Mouse (Mus musculus): ENCODE results near the gene Gtf3c6. TPM values are rescaled to one million over a fixed set of nuclear protein-coding genes. Genes with fewer than 3 reads are reported as not detected.
"Not testable (repeated sequence)": the region's sequence is repeated elsewhere in the genome, so short reads cannot be mapped to it uniquely, and the experiment has no call there.

Gtf3c6 gene
- total RNA-seq (2014; rRNA removed) (35.0 and 41.9 TPM in 2 replicates), polyA plus RNA-seq (2015; fragmentation: Nextera tagmentation; extraction: Ambion mirVana) (45.4 and 55.0 TPM in 2 replicates)

- H3K36me3 ChIP-seq (ENCODE audit: insufficient read depth), result peaks cover 15% of the 10 kb centered on the region
- H3K27ac ChIP-seq (ENCODE audit: low read depth, low read length), result peak within 1 kb of the TSS; percentile 94
- no peaks in the 10 kb centered on the region for H3K27me3 ChIP-seq (ENCODE audit: insufficient read depth, low read length)
- H3K9me3 ChIP-seq (ENCODE audit: low read length), result no peaks in the 10 kb centered on the region
- DNase-seq, result peak; percentile 98
- no peak for TF ChIP-seq CTCF (IDR thresholded peaks at IDR 0.05; ENCODE audit: low read depth)
- H3K4me3 ChIP-seq (ENCODE audit: low read depth, low read length), result peak within 1 kb of the TSS; percentile 64
- peak within 1 kb of the TSS; percentile 83 for H3K9ac ChIP-seq
- ATAC-seq, result peak; percentile 84
- peak within 1 kb of the TSS; percentile 56 for H3K4me2 ChIP-seq (ENCODE audit: low read depth)
- under 1% methylated on average over 43 of the region's 43 CpGs for WGBS
- 0 out of 2 replicates have a peak, but pooled peaks cover 4% of the 10 kb centered on the region for H3K4me1 ChIP-seq (ENCODE audit: insufficient read depth)
Measured at GRCm38 (mm10) chr10:40257414-40258255, at the start of gene Gtf3c6. TSS of gene Gtf3c6 (minus strand) at chr10:40258108.

GRCm38 (mm10) chr10:40305989-40306388 lies 48.1 kb upstream of the Gtf3c6 start:
- 90% methylated on average over 1 of the region's 1 CpGs for WGBS

GRCm38 (mm10) chr10:40302140-40302985 lies 44.5 kb upstream of the Gtf3c6 start, which contains the start of gene Amd1:
TSS of gene Amd1 (minus strand) at chr10:40302186.
- TF ChIP-seq CTCF (IDR thresholded peaks at IDR 0.05; ENCODE audit: low read depth), result no peak
- Histone ChIP-seq H3K4me3 (ENCODE audit: low read depth, low read length) (peak within 1 kb of the TSS; percentile 96), H3K4me2 (ENCODE audit: low read depth) (peak within 1 kb of the TSS; percentile 70), H3K9me3 (ENCODE audit: low read length) (no peaks in the 10 kb centered on the region), H3K9ac (peak within 1 kb of the TSS; percentile 83), H3K27ac (ENCODE audit: low read depth, low read length) (peak within 1 kb of the TSS; percentile 93), H3K36me3 (ENCODE audit: insufficient read depth) (no peaks in the 10 kb centered on the region), H3K27me3 (ENCODE audit: insufficient read depth, low read length) (no peaks in the 10 kb centered on the region), H3K4me1 (ENCODE audit: insufficient read depth) (peaks cover 19% of the 10 kb centered on the region; the same call in 1 of the 2 replicates)
- under 1% methylated on average over 55 of the region's 55 CpGs for WGBS
- DNase-seq (peak; percentile 100), ATAC-seq (peak; percentile 95)

More at GRCm38 (mm10) chr10:40305989-40306388, 48.1 kb upstream of the Gtf3c6 start:
- no peaks in the 10 kb centered on the region for H3K27me3 ChIP-seq (ENCODE audit: insufficient read depth, low read length)
- H3K36me3 ChIP-seq (ENCODE audit: insufficient read depth), result no peaks in the 10 kb centered on the region
- H3K9ac ChIP-seq, result no peak overlapping the region
- H3K4me3 ChIP-seq (ENCODE audit: low read depth, low read length), result no peak overlapping the region
- DNase-seq, result no peak
- no peaks in the 10 kb centered on the region for H3K4me1 ChIP-seq (ENCODE audit: insufficient read depth)
- no peaks in the 10 kb centered on the region for H3K9me3 ChIP-seq (ENCODE audit: low read length)
- peak; percentile 33 for TF ChIP-seq CTCF (IDR thresholded peaks at IDR 0.05; ENCODE audit: low read depth)
- H3K4me2 ChIP-seq (ENCODE audit: low read depth), result no peak overlapping the region
- no peak for ATAC-seq
- H3K27ac ChIP-seq (ENCODE audit: low read depth, low read length), result no peak overlapping the region

- ATAC-seq (peak; percentile 4), DNase-seq (peak; percentile 36)
- peaks cover 19% of the 10 kb centered on the region; the same call in 1 of the 2 replicates for H3K4me1 ChIP-seq (ENCODE audit: insufficient read depth)
- H3K9me3 ChIP-seq (ENCODE audit: low read length); H3K27me3 ChIP-seq (ENCODE audit: insufficient read depth, low read length); H3K36me3 ChIP-seq (ENCODE audit: insufficient read depth): not testable (repeated sequence)
- WGBS, result under 1% methylated on average over 77 of the region's 91 CpGs
- H3K27ac ChIP-seq (ENCODE audit: low read depth, low read length), result peak overlapping the region; percentile 93
- H3K4me3 ChIP-seq (ENCODE audit: low read depth, low read length), result peak overlapping the region; percentile 96
- H3K9ac ChIP-seq, result peak overlapping the region; percentile 83
- H3K4me2 ChIP-seq (ENCODE audit: low read depth), result peak overlapping the region; percentile 50
Measured at GRCm38 (mm10) chr10:40301181-40302075, 43.5 kb upstream of the Gtf3c6 start.

- no peaks in the 10 kb centered on the region for H3K9me3 ChIP-seq (ENCODE audit: low read length)
- peaks cover 19% of the 10 kb centered on the region; the same call in 1 of the 2 replicates for H3K4me1 ChIP-seq (ENCODE audit: insufficient read depth)
- peak; percentile 93 for DNase-seq
- peak overlapping the region; percentile 50 for H3K4me2 ChIP-seq (ENCODE audit: low read depth)
- no peaks in the 10 kb centered on the region for H3K27me3 ChIP-seq (ENCODE audit: insufficient read depth, low read length)
- no peak for TF ChIP-seq CTCF (IDR thresholded peaks at IDR 0.05; ENCODE audit: low read depth)
- peak; percentile 84 for ATAC-seq
- H3K4me3 ChIP-seq (ENCODE audit: low read depth, low read length), result peak overlapping the region; percentile 96
- H3K27ac ChIP-seq (ENCODE audit: low read depth, low read length), result peak overlapping the region; percentile 93
- 3% methylated on average over 36 of the region's 36 CpGs for WGBS
- H3K36me3 ChIP-seq (ENCODE audit: insufficient read depth), result no peaks in the 10 kb centered on the region
- H3K9ac ChIP-seq, result peak overlapping the region; percentile 83
Measured at GRCm38 (mm10) chr10:40300648-40301171, 42.8 kb upstream of the Gtf3c6 start.

GRCm38 (mm10) chr10:40292640-40293039 lies 34.7 kb upstream of the Gtf3c6 start:
- TF ChIP-seq CTCF (IDR thresholded peaks at IDR 0.05; ENCODE audit: low read depth), result no peak
- Histone ChIP-seq H3K27me3 (ENCODE audit: insufficient read depth, low read length) (no peaks in the 10 kb centered on the region), H3K27ac (ENCODE audit: low read depth, low read length) (no peak overlapping the region), H3K9me3 (ENCODE audit: low read length) (no peaks in the 10 kb centered on the region), H3K4me3 (ENCODE audit: low read depth, low read length) (no peak overlapping the region), H3K4me1 (ENCODE audit: insufficient read depth) (no peaks in the 10 kb centered on the region; the same call in 1 of the 2 replicates), H3K9ac (no peak overlapping the region), H3K4me2 (ENCODE audit: low read depth) (no peak overlapping the region), H3K36me3 (ENCODE audit: insufficient read depth) (0 out of 2 replicates have a peak, but pooled peaks cover 11% of the 10 kb centered on the region)
- ATAC-seq (no peak), DNase-seq (no peak)
- WGBS, result 93% methylated on average over 6 of the region's 6 CpGs
